Mouse (Mus musculus) mouse trophoblast stem cell (cell line): ENCODE measurements around the gene Eri3.

Experiments
- in situ Hi-C, 2 experiments: fragments of 300-500 bp; cut with MseI, MboI; formaldehyde crosslinking; loops; 2 replicates in 1 of 2; 3 replicates in 1 of 2; pipeline ENCODE4 v1.15.1; 2025

Eri3 gene

DNA sequence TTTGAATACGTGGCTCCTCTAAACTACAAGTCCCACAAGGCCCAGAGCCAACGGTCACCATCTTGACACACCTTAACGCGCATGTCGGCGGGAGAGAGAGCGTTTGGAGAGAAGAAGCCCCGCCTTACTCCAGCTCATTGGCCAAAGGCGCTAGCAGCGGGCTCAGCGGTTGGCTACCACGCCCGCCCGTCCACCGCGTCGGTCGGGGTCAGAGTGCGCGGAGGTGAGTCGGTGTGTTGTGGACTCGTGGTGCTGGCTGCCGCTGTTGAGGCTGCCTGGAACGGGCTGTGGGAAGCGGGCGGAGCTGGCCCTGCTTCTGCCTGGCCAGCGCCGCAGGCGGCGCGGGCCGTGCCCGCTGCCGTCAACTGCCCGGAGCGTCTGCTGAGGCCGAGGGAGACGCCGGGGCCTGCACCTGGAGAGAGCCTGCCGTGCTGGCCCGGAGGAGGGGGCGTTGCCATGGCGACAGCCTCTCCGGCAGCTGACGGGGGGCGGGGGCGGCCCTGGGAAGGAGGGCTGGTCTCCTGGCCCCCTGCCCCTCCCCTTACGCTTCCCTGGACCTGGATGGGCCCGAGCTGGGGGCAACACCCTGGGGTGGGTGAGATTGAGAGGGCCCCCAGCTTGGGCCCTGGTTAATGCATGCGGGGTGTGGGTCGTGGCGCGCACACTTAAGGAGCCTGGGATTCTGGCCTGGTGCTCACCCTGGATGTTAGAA, at the start of gene Eri3:
Eri3 (plus strand) TSS at position 226 of the 712 bp plus-strand sequence.
- in situ Hi-C loops, result no loop called here

DNA sequence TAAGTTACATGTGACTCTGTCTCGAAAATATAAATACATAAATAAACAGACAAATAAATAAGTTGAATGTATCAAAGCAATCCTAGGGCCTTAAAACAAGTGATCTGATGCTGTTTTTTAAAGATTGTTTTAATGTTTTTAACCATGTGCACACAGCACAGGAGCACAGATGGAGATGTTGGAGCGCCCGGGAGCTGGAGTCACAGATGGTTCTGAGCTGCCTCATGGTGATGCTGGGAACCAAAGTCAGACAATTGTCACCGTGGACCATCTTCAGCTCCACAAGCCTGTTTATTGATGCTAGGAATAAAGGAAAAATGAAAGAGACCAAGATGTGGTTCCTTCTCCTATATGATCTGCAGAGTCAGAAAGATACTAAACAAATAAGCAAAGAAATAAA, 31.9 kb upstream of the Eri3 start:
- in situ Hi-C loops, result no loop called here

DNA sequence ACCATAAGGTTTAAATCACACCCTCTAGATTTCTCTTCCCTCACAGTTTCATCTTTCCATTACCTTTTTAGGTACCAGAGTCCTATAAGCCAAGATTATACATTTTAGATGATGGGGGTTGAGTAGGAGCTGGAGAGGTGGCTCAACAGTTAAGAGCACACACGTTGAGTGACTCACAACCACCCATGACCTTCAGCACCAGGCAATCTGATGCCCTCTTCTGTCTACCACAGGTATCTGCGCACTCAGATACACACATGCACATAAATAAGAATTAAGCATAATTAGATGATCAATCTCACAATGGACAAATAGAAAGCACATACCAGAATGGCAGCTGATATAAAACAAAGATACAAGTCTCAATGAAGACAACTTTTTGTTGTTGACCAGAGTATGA, 28.8 kb upstream of the Eri3 start:
- in situ Hi-C loops, result loop anchor here in 1 of 2 experiments (10.0 kb wide), 1 partner anchor 187 kb away; no protein-coding TSS in a partner anchor

DNA sequence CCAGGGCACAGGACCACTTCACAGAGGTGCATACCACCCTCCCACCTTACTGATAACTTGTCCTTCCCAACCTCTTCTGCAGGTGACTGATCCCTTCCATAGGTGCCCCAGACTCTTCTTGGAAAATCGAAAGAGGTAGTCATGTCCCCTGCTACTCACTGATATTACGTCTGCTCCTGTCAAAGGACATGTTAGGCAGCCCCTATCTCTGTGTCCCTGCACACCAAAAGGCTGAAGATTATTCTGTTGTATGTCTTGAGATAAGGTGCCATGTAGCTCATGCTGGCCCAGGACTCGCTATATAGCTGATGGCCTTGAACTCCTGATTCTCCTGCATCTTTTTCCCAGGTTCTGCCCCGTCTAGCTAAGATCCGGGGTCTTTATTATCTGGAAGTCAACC, 24.2 kb upstream of the Eri3 start:
- in situ Hi-C loops, result loop anchor here in 1 of 2 experiments (10.0 kb wide), 1 partner anchor 191 kb away; no protein-coding TSS in a partner anchor

DNA sequence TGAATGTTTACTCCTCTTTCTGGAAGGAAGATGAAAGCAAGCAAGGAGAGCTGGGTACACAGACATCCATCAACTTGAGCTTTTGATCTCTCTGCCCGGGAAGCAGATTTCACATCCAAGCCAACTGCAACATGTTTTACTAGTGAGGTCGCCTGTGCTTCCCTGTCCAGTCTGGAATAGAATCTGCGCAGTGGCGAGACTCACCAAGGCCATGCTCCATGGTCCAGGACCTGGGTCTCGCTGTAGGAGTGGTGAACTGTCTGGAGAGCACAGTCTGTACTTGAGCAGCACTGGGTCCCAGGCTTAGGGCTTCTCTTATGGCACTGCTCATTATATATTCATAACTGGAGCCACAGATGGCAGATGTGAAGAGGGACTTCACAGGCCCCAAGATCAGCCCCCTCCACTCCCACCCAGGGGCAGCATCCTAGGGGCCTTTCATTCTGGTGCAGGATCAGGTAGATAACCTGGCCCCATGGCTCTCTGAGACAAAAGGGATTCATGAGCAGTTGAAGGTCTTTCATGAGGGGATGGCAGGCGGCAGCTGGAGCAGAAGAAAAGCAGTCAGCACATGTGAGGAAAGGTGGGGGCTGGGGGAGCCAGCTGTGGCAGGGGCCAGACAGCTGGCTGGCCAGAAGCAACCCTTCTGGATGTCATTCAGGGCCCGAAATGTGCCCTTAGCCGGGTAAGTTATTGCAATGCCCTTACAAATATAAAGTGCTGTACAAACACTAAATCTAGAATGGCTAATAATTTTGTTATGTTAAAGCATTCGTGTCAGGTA, 22.9 kb upstream of the Eri3 start:
- in situ Hi-C loops, result loop anchor here in 1 of 2 experiments (10.0 kb wide), 1 partner anchor 193 kb away; no protein-coding TSS in a partner anchor

DNA sequence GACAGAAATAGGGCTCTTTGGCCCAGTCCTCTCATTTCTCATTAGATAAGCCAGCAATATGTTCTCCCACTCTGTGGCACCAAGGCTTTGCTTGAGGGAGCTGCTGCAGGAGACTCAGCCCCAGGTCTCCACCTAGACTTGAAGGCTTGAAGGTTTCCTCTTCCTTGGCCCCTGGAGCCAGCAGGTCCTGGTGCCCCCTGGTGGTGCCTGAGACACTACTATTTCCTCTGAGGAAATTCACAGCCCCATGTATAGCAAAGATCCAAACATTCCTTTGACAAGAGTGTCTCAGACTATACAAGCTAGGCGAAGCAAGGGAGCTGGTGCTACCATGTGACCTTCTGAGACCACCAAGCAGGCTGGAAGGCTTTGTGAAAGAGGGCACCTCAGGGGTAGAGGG, 22.2 kb upstream of the Eri3 start:
- in situ Hi-C loops, result loop anchor here in 1 of 2 experiments (10.0 kb wide), 1 partner anchor 193 kb away; no protein-coding TSS in a partner anchor

DNA sequence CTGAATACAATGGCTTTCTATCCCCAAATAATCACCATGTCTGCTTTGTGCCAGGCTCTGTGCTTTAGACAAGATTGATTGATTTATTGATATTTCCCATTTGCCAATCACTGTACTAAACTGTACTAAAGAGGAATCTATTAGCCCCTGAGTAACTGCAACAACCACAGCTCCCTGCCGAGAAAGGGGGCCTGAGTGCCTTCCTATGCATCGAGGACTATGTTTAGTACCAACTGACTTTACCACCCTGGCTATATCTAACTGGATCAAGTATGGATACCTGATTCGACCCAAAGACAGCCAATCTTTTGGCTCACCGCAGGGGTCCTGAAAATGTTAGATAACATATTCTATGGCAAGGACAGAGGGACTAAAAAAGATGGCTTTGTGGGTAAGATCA, 20.3 kb upstream of the Eri3 start:
- in situ Hi-C loops, result loop anchor here in 1 of 2 experiments (10.0 kb wide), 1 partner anchor 195 kb away; no protein-coding TSS in a partner anchor

DNA sequence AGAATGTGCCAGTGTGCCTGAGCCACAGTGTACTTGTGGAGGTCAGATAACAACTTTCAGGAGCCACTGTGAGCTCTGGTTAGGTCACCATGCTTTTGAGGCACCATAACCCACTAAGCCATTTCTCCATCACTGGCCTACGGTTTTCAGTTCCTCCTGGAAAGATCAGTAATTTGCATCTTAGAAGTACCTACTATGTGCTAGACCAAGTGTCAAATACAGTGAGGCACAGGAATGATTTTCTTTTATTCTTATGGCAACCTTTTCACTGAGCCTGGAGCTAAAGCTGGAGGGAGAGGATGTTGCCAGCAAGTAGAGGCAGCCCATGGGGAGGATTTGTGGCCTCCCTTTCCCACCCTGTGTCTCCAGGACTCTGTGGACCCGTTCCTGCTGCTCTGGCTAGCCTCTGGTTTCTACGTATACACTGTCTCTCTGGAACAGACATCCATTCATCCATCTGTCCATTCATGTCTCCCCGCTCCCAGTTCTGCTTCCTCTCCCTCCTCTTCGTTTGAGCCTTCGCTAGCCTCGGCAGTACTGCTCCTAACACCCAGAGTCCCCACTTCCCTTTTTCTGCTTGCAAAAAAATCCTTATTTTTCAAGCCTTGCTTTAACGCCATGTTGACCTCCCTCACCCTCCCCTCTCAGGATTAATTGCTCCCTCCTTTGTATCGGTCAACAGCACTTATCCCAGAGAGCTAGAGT, 14.5 kb upstream of the Eri3 start:
- in situ Hi-C loops, result no loop called here

DNA sequence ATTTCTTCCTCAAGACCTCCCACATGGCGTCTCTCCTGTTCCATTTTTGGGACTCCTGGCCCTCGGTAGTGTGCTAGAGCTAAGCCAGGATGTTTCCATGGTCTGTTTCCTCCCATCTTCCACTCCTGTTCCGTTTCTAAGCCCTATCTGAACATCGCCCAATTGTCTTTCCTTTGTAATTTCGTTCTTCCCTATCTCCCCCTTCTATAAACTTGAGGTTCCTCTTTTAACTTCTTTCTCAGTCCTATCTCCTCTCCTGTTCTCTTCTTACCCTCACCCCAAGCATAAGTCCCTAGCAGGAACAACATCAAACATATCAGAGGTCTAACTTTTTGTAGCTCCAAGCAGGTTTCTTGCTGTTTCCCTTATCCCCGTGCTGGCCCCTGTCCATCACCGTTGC, 13.2 kb upstream of the Eri3 start:
- in situ Hi-C loops, result no loop called here

DNA sequence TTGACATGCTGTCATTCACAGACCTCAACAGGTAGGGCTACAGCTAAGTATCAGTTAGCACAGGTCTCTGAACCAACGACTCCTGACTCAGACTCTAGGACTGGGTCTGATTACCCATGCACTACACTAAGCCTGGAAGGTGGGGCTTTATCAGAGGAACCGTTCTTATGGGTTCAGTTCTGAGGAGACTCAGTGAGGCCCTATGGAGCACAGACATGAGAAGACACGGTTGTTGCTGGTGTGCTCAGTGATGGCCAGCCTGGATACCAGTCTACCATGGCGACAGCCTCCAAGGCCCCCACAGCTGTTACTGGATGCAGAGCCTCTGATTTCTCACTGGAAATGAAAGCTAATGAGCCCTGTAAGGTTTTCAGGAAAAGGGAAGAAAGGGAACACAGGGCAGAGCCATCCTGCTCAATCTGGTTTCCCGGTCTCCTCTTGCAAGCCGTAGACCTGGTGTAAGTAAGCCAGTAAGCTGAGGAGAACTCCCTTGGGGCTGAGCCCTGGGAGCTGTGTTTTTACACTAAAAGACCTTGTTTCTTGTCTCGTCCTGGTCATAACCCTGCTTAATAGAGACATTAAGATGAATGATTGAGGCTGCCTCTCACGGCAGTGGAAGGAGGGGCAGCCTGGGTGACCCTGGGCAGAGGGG, 10.7 kb upstream of the Eri3 start:
- in situ Hi-C loops, result no loop called here

DNA sequence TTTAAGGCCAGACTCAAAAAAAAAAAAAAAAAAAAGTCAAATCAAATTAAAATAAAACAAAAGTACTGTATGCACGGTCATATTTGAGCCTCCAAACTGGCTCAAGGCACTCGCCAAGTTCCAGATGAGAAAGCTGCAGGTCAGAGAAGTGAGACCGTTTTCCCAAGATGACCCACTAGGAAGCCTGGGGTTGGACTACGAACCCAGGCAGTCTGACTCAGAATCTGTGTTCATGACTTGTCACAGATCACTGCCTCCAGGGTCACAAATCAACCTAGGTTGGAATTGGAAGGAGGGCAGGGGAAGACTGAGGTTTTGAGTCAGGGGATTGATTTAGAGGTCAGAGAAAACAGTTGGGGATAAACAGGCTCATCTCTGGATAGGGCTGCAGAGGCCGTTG, 9.6 kb upstream of the Eri3 start:
- in situ Hi-C loops, result no loop called here

DNA sequence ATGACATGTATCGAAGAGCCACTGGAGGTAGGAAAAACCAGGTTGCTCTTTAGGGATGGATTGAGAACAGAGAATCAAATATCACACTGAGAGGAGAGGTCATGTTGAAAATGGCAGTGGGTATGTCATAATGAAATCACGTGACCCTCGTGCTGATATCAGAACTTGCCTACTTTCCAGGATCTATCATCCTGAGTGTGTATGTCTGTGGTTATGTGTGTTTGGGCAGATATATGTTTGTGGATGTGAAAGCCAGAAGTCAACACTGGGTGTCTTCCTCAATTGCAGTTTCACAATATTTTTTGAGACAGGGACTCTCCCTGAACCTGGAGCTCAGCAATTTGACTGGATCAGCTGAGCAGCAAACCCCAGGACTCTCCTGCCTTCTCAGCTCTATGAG, 4.7 kb upstream of the Eri3 start:
- in situ Hi-C loops, result no loop called here

DNA sequence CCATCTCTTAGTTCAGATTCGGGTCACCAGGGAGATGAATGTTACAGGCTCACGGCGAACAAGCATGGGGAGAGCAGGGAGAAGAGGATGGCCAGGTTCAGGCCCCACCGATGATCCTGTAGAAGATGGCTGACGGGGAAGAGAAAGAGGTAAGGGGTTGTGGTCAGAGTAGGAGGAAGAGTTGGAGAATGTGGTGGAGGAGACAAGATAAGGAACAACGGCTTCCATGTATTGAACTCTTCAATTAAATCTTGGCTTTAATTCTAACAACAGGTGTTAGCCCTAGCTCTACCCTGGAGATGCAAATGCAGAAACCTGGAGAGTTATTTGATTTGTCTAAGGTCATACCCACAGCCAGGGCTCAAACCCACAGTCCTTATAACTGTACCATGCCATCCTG, 3.5 kb upstream of the Eri3 start:
- in situ Hi-C loops, result no loop called here

DNA sequence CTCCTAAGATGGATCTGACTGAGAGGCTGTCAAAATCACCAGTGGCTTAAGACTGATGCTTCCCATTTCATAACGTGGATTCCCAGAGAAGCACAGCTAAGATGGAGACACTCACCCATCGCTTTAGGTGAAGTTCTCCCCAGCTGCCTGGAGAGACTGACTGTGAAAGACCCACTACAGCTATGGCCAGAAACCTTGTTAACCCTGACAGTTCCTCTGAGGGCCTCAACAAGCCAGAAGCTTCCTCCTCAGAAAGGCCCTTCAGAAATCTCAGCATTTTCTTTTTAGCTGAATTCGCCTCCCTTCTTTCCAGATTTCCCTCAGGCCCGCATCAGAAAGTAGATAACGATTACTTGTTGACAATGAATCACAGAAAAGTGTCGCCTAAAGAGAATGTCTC, 589 bp upstream of the Eri3 start:
- in situ Hi-C loops, result no loop called here

DNA sequence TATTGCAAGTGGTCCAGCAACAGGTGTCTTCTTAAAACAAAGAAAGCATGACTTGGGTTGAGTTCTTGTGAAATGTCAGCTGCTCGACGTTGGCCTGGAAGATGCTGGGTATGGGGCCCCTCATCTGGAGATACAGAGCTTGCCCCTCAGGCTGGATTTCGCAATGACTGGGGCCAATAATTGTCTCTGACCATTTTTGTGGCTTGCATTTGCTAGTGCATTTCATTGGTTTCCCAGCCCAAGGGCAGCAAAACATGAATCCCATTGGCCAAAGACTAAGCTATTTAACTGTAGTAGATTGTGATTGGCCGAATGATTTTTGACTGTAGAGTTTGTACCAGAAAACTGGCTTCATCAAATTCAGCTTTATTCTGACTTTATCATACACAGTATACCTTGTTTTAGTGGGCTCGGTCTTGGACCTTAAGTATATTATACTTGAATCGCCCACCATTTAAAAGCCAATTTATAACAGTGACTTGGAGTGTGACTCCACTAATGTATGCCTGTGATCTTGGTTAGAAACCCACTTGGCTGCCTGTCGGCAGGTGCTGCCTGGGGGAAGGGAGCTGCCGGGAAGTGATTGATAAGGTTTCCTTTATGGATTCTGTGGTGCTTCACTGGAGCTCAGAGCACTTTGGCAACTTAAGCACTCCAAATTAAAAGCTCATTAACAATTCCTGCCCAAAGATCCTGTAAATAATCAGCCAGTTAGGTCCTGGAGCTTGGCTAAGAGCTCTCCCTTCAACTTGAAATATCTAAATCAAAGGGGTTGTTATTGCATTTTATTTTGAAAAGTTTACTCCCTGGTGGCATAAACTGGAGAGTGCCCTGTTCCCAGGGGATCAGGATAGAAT, 1.2 kb downstream of the Eri3 start:
- in situ Hi-C loops, result no loop called here

DNA sequence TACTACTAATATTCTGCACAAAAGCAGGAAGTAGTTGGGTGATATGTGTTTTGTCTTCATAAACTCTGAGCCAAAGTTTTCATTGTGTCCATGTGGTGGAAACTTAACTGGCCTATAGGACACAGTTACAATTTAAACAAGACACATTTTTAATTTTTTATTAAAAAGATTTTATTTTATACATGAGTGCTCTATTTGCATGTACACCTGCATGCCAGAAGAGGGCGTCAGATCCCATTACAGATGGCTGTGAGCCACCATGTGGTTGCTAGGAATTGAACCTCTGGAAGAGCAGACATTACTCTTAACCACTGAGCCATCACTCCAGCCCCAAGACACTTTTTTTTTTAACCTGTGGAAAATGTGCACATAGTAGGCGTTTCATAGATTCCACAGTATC, 5.3 kb downstream of the Eri3 start:
- in situ Hi-C loops, result no loop called here

DNA sequence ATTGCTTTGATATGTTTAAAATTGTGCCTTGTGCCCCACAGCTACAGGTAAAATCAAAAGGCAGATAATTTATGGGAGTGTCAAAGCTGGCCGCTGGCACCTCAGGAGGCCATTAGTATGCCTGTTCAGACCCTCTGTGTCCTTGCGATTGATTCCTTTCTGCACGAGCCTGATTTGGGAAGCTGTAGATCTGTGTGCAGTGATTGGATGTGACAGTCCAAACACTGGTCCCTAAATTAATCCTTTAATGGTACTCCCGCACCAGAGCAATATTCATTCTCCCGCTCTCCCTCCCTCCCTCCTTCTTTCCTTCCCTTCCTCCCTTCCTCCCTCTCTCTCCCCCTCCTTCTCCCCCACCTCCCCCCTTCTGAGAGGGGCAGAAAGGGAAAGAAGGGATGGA, 6.2 kb downstream of the Eri3 start:
- in situ Hi-C loops, result no loop called here

DNA sequence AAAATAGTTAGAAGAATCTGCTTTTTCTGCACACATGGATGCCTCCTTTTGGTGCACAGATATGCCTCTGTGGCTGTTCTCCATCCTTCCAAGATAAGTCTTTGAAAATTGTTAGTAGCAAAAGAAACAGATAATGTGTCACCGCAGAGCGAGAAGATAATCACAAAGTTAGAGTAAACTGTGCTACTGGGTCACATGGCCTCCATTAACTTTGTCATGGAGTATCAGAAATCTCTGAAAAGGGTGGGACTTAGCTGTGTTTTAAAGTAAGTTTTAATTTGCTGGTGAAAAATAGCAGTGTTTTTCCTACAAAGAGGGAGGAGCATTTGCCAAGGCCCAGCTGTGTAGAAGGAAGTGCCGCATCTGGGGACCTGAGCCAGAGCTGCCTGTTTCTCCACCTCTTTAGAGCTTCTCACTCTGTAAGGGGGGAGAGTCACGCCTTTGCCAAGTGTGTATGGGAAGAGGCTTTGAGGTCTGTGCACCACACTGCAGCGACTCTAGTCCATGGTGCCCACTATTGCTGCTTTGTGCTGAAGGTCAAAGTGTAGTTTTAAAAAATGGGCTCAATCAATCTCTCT, 7.0 kb downstream of the Eri3 start:
- in situ Hi-C loops, result no loop called here

DNA sequence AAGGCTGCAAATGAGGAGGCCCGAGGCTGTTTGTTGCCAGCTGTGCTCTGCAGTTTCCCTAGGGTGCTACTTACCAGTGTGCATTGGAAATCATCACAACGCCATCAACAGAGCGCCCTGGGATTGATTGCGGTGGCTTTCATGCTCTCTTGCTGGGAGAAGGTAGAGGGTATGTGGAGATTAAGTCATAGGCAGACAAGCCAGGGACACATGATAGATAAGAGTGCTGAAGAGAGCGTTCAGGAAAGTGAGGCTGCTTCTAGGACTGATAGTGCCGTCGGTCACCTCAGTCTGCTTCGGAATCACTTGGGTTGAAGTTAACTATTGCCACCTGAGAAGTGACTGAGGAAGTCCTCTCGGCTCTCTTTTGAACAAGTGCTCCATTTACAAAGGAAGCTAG, 13.8 kb downstream of the Eri3 start:
- in situ Hi-C loops, result no loop called here

DNA sequence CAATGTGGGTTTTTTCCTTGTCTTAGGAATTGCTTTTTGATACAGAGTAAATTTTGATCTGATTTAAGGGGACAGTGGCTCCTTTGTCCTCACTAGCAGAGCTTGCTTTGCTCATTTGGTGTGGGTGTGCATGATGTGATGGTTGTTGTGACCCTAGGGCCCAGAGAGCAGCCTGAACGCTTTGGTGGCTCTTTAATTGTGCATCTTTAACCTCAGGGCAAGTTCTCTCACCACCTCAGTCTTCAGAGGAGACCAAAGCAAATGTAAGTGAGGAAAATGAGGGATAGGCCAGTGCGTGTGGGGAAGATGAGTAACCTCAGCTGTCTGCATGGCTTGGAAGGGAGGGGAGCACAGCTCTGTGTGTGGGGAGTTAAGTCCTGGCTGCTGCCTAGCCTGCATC, 18.7 kb downstream of the Eri3 start:
- in situ Hi-C loops, result no loop called here
